Mouse (Mus musculus): ENCODE measurements around the gene Spred2.

DNA sequence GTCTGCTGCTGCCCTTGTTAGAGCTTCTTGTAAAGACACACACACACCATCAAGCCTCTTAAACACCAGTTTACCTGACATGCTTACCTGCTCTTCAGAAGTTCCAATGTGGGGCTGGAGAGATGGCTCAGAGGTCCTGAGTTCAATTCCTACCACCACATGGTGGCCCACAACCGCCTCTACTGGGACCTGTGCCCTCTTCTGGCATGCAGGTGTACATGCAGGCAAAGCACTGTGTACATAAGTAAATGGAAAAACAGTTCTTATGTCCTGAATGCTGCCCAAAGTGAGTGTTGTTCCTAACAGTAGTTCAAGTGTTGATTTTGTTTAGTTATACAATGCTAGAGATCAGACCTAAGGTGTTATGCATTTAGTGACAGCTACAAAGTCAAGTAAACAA, 132.0 kb downstream of the Spred2 start:
- TF ChIP-seq POLR2A (IDR thresholded peaks at IDR 0.05; ENCODE audit: control insufficient read depth, extremely low read depth, insufficient read depth, low read length, poor library complexity), result no peak
- TF ChIP-seq CTCF (IDR thresholded peaks at IDR 0.05; ENCODE audit: borderline replicate concordance, control insufficient read depth, extremely low read depth, insufficient read depth, low read length, poor library complexity), result no peak

All from thymus, adult 2 months (tissue).